Mouse (Mus musculus) embryonic stem cell, embryonic (primary cell): ENCODE measurements around the gene Kbtbd6.
"Not testable (repeated sequence)": the region's sequence is repeated elsewhere in the genome, so short reads cannot be mapped to it uniquely, and the experiment has no call there.

ENCODE experiments used
- CTCF ChIA-PET, 4 experiments: fragments of 300-600 bp in 2 of 4; fragments of 350-600 bp in 2 of 4; sonication (Branson Sonifier 250); formaldehyde crosslinking; loops; one replicate each; lab custom pipeline; 2022; ENCODE audit warnings: inconsistent platforms in 2 of 4; lab: Charles Lee
- POLR2A ChIA-PET, 4 experiments: fragments of 300-600 bp in 2 of 4; fragments of 350-600 bp in 2 of 4; sonication (Branson Sonifier 250); formaldehyde crosslinking; loops; one replicate each; lab custom pipeline; 2022; ENCODE audit warnings: antibody characterized with exemption in 4 of 4, inconsistent platforms in 1 of 4; lab: Charles Lee

The Kbtbd6 gene

DNA sequence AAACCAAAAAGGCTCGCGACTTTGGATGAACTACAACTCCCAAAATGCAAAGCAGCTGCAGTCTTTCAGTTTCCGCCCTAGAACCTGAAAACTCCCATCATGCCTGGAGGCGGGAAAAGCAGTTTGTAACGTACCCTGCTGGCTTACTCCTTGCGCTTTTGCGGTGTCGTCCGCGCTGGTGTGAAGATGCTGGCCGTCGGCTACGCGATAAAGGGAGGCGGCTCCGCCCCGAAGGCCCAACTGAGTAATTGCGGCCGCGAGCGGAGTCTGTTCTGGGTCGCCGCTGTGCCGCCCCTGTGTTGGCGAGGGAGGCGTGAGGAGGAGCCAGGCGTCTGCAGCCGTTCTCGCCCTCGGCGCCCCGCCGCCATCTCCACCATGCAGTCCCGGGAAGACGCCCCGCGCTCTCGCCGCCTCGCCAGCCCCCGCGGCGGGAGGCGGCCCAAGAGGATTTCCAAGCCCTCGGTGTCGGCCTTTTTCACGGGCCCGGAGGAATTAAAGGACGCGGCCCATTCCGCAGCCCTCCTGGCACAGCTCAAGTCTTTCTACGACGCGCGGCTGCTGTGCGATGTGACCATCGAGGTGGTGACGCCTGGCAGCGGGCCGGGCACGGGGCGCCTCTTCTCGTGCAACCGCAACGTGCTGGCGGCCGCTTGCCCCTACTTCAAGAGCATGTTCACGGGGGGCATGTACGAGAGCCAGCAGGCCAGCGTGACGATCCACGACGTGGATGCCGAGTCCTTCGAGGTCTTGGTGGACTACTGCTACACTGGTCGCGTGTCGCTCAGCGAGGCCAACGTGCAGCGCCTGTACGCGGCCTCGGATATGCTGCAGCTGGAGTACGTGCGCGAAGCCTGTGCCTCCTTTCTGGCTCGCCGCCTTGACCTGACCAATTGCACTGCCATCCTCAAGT lies at the start of gene Kbtbd6:
TSS of gene Kbtbd6 (plus strand) at position 155 of the 910 bp plus-strand sequence.
- ChIA-PET CTCF (interaction anchor here in 2 of 4 experiments (1.0 to 1.1 kb wide), 3 partner anchors 11 to 28 kb away, joined by 3 to 4 read pairs (median 3); no protein-coding TSS in a partner anchor), POLR2A (interaction anchor here (0.8 to 2.7 kb wide), 18 partner anchors 10 to 318 kb away, joined by 3 to 13 read pairs (median 4); partner anchors contain the start of genes Kbtbd7 (in 4 of the 4), Naa16 (in 2 of the 4) and Sugt1 (in 1 of the 4))

DNA sequence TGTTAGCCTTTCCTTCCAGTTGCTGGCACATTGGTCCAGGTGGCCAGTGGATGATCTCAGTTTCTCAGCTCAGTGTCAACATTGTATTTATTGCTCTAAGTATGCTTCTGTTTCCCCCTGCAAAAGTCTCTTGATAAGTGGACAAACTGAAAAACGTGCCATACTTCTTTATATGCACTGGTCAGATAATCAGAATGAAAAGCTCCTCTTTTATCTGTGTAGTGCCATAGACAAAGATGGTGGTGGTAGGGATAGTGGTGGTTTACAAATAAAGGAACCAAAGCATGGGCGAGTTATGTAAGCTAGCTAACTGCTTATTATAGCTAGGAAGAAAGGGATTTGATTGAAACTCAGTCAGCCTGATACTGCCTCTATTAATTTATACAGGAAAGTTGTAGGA lies 44.0 kb upstream of the Kbtbd6 start:
- POLR2A ChIA-PET, result interaction anchor here in 2 of 4 experiments (0.9 to 1.6 kb wide), 3 partner anchors 10 to 56 kb away, joined by 3 to 4 read pairs (median 3); partner anchors contain the start of genes Kbtbd7 (in 1 of the 2) and Mtrf1 (in 1 of the 2)
- CTCF ChIA-PET, result no interaction called here

DNA sequence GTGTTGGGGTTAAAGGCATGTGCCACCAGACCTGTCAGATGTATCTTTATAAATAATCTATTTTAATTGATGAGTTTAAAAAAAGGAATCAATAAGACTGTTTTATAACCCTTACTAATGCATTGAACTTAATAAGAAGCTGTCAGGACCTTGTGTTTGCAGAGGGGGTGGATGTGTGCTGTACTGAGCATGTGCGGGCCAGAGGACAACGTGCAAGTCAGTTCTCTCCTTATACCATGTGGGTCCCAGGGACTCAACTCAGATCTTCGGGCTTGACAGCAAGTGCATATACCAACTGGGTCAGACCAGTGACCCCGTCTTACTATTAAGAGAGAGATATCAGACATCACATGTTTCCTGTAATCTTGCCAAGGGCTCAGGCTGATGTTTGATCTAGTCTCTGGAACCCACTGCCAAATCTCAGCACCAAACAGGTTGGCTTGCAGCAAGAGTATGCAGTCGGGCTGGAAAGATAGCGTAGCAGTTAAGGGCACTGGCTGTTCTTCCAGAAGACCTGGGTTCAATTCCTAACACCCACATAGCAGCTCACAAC lies 42.3 kb upstream of the Kbtbd6 start:
- ChIA-PET CTCF (no interaction called here), POLR2A (interaction anchor here in 2 of 4 experiments (1.0 to 4.0 kb wide), 3 partner anchors 11 to 19 kb away, joined by 3 to 22 read pairs (median 4); partner anchors contain the start of genes Mtrf1 (in 1 of the 2) and Naa16 (in 1 of the 2))

DNA sequence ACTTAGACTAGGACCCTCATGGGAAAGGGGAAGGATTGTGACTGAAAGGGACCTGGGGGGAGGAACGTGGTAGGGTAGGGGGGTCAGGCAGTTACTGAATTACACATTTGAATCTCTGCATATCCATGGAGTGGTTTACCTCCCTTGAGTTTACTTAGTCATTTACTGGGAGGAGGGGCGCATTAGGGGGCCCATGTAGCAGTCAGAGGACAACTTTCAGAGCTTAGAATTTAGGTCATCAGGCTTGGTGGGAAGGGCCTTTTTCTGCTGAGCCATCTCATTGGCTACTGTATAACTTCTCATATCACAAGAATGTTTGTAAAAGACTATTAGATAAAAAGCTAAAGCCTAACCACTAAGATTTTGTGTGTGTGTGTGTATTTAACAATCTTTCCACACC lies 41.0 kb upstream of the Kbtbd6 start:
- CTCF ChIA-PET, result interaction anchor here in 1 of 4 experiments (1.2 kb wide), 1 partner anchor 21 kb away, joined by 7 read pairs; no protein-coding TSS in a partner anchor
- POLR2A ChIA-PET, result interaction anchor here in 2 of 4 experiments (0.6 to 4.0 kb wide), 8 partner anchors 10 to 70 kb away, joined by 3 to 22 read pairs (median 4); partner anchors contain the start of genes Kbtbd7 (in 2 of the 2), Mtrf1 (in 1 of the 2) and Naa16 (in 1 of the 2)

DNA sequence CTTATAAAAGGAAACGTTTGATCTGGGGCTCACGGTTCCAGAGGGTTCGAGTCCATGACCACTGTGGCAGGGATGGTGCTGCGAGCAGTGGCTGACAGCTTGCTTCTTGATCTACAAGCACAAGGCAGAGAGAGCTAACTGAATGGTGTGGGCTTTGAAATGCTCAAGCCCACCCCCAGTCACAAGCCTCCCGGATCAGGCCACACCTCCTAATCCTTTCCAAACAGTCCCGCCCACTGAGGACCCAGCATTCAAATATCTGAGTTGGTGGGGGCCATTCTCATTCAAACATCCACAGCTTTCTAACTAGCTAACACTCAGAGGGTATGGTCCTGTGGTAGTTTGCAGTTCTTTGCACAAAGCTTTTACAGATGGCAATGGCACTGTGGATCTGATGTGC lies 38.5 kb upstream of the Kbtbd6 start:
- ChIA-PET CTCF (interaction anchor here in 1 of 4 experiments (1.0 kb wide), 1 partner anchor 55 kb away, joined by 3 read pairs; no protein-coding TSS in a partner anchor), POLR2A (interaction anchor here in 2 of 4 experiments (1.0 to 4.0 kb wide), 6 partner anchors 11 to 174 kb away, joined by 3 to 22 read pairs (median 6); partner anchors contain the start of genes Kbtbd7 (in 1 of the 2), Mtrf1 (in 1 of the 2), Naa16 (in 1 of the 2) and Sugt1 (in 1 of the 2))

DNA sequence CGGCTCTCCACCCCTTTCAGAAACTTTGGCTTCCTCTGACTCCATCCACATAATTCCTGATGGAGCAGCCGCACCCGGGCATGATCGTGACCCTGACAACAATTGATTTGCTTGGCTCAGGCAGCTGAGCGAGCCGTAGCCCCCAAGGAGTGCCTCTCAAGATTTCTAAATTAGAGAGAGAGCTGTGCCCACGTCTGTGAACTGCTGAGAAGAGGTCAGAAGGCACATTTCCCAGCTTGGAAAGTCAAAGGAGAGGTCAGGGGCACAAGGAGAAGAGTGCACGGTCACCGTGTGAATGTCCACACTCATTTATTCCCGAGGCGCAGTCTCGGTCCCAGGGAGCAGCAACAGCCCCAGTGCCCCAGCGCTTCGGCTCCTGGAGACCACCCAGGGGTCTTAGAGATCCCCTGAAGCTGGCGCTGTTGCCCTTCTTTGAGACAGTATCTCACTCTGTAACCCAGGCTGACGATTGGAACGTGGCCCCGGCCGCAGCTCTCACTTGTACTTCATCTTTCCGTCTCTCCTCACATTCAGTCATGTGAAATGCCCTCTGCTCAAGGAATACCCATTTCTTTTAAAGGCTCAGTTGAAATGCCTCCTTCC lies 31.5 kb upstream of the Kbtbd6 start:
- ChIA-PET POLR2A (interaction anchor here in 1 of 4 experiments (0.6 to 2.2 kb wide), 6 partner anchors 10 to 90 kb away, joined by 3 to 11 read pairs (median 4); partner anchors contain the start of gene Naa16), CTCF (no interaction called here)

DNA sequence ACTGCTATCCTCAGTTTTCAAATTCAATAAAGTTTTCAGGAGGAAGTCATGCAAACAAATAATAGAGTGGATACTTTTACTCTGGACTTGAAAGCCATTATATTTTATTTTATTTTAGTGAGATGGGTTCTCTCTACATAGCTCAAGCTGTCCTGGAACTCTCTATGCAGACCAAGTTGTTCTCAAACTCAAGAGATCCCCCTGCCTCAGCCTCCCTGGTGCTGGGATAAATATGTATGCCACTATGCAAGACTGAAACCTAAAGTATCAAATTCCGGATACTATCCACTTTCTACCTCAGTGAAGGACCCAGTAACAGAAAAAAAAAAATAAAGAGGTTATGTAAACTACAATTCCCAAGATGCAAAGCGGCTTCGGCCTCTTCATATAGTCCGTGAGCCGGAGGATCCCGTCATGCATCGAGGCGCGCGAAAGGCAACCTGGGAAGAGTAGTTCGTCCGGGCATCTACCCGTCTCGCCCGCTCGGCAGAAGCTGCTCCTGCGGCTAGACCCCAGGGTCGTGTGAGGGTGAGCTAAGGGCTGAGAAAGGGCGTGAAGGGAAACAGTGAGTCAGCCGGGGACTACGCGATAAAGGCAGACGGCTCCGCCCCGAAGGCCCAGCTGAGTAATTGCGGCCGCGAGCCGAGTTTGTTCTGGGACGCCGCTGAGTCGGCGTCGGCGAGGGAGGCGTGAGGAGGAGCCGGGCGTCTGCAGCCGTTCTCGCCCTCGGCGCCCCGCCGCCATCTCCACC lies 25.5 kb upstream of the Kbtbd6 start, which contains the start of gene Kbtbd7:
TSS of gene Kbtbd7 (plus strand) at position 533 of the 751 bp plus-strand sequence.
- CTCF ChIA-PET, result interaction anchor here in 2 of 4 experiments (0.6 to 0.8 kb wide), 4 partner anchors 10 to 879 kb away, joined by 3 to 6 read pairs (median 4); partner anchors contain the start of gene Mtrf1 (in 1 of the 2)
- POLR2A ChIA-PET, result interaction anchor here (0.5 to 3.5 kb wide), 45 partner anchors 9 to 345 kb away, joined by 3 to 20 read pairs (median 4); partner anchors contain the start of genes Kbtbd6 (in 4 of the 4), Mtrf1 (in 2 of the 4), Sugt1 (in 2 of the 4) and Wbp4 (in 2 of the 4)

DNA sequence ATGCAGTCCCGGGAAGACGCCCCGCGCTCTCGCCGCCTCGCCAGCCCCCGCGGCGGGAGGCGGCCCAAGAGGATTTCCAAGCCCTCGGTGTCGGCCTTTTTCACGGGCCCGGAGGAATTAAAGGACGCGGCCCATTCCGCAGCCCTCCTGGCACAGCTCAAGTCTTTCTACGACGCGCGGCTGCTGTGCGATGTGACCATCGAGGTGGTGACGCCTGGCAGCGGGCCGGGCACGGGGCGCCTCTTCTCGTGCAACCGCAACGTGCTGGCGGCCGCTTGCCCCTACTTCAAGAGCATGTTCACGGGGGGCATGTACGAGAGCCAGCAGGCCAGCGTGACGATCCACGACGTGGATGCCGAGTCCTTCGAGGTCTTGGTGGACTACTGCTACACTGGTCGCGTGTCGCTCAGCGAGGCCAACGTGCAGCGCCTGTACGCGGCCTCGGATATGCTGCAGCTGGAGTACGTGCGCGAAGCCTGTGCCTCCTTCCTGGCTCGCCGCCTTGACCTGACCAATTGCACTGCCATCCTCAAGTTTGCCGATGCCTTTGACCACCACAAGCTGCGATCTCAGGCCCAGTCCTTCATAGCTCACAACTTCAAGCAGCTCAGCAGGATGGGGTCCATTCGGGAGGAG lies 24.8 kb upstream of the Kbtbd6 start:
- ChIA-PET POLR2A (interaction anchor here (0.5 to 3.5 kb wide), 43 partner anchors 10 to 344 kb away, joined by 3 to 20 read pairs (median 4); partner anchors contain the start of genes Kbtbd6 (in 4 of the 4), Mtrf1 (in 2 of the 4), Sugt1 (in 2 of the 4) and Wbp4 (in 2 of the 4)), CTCF (interaction anchor here in 2 of 4 experiments (0.6 to 0.8 kb wide), 3 partner anchors 11 to 880 kb away, joined by 3 to 6 read pairs (median 3); no protein-coding TSS in a partner anchor)

DNA sequence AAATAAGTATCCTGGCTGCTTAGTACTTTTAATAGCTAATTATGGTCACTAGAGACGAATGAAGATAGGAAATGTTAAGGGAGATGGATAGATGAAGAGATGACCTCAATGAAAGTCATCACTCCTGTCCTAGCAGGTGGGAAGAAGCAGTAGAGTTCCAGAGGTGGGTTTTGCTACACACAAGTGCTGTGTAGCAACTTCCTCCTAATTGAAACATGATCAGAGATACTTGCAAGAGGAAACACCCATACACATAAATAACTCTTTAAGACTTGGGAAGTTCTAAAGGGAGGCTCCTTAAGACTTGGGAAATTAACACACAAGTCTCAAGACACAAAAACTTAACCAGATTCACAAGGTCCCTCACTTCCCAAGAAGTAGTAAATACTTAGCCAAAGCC lies 17.6 kb upstream of the Kbtbd6 start:
- POLR2A ChIA-PET, result interaction anchor here in 1 of 4 experiments (0.7 to 1.9 kb wide), 2 partner anchors 16 to 17 kb away, joined by 3 to 5 read pairs; partner anchors contain the start of gene Kbtbd6
- CTCF ChIA-PET, result no interaction called here

DNA sequence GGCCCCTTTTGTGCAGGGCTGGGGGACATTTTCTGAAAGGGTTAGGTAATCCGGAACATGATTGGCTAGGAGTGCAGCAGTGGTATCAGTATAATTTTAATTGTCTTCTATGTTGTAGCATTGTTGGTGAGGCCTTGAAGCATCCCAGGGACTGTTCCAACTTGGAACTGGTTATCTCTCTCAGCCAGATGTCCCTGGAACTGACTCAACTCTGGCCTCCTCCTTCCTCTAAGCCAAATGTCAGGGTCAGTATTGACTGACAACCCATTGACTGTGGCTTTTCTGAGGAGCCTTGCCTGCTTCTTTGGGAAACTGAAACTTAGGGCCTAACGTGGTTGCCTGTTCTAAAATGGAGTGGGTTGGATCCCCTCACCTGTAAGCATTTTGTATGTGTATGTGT lies 11.0 kb upstream of the Kbtbd6 start:
- ChIA-PET CTCF (no interaction called here), POLR2A (interaction anchor here in 1 of 4 experiments (2.1 to 2.5 kb wide), 2 partner anchors 11 to 14 kb away, joined by 8 read pairs; partner anchors contain the start of genes Kbtbd6 and Kbtbd7)

DNA sequence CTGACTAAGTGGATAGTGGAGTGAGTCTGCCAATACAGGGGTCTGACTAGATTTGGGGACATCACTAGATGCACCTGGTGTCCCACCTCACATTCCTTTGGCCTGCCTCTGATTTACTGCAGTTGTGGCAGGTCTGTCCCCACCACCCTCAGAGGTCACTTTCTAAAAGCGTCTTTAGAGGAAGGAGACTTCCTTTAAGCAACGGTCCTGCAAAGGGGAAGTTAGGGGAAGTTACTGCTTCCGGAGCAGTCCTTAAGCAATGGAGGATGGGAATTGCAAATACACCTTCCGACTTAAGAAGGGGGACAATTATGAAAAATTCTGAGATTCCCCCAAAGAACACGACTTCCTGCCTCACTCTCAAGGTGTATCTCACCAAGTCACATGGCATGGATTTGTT lies 10.2 kb upstream of the Kbtbd6 start:
- POLR2A ChIA-PET, result interaction anchor here in 1 of 4 experiments (1.0 to 1.3 kb wide), 2 partner anchors 15 to 20 kb away, joined by 4 read pairs; partner anchors contain the start of gene Kbtbd7
- CTCF ChIA-PET, result no interaction called here

DNA sequence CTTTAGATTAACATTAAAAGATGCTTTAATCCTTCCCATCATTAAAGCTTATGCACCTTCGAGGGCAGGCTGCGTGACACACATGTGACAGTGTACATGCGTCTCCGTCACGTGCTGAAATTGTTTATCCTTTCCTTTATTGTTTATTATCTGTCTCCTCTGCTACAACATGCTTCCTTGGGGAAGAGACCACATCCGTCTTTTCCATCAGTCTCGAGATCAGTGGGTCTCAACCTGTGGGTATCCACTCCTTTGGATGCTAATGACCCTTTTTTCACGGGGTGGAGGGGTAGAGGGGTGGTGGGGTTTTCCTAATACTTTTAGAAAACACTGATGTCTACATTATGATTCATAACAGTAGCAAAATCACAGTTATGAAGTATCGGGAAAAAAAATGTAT lies 7.0 kb upstream of the Kbtbd6 start:
- POLR2A ChIA-PET, result interaction anchor here in 3 of 4 experiments (1.2 to 1.7 kb wide), 4 partner anchors 9 to 19 kb away, joined by 3 to 6 read pairs (median 4); partner anchors contain the start of gene Kbtbd7 (in 2 of the 3)

DNA sequence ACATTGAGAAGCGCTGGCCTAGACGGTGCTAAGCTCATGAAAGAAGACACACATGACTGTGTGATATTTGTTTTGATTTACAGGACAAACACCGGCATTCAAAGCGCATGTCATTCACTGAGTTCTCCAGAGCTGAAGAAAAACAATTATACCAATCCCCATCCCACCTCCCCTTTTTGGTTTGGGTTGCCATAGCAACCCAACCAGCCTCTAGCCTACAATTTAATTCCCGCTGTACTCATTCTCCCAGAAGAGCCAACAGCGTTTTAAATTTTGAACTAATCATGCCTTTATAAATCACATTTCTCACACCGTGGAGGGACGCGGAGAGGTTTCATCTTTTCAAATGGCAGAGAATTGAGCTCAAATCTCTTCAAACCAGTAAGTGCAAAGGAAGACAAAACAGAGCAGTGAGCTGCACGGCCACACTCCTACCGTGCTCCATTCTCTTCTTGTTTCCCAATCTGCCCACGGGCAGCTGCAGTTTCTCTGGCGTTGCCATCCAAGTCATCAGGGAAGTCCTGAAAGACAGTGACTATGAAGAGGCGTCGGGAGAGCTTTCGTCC lies 6.5 kb upstream of the Kbtbd6 start:
- CTCF ChIA-PET, result interaction anchor here in 2 of 4 experiments (0.6 to 1.0 kb wide), 2 partner anchors 117 to 245 kb away, joined by 3 read pairs; no protein-coding TSS in a partner anchor
- POLR2A ChIA-PET, result interaction anchor here in 3 of 4 experiments (0.8 to 1.7 kb wide), 5 partner anchors 8 to 19 kb away, joined by 3 to 6 read pairs (median 3); partner anchors contain the start of gene Kbtbd7 (in 2 of the 3)

More for the DNA sequence above, 7.0 kb upstream of the Kbtbd6 start:
- CTCF ChIA-PET, result interaction anchor here in 1 of 4 experiments (1.0 kb wide), 1 partner anchor 117 kb away, joined by 3 read pairs; no protein-coding TSS in a partner anchor

DNA sequence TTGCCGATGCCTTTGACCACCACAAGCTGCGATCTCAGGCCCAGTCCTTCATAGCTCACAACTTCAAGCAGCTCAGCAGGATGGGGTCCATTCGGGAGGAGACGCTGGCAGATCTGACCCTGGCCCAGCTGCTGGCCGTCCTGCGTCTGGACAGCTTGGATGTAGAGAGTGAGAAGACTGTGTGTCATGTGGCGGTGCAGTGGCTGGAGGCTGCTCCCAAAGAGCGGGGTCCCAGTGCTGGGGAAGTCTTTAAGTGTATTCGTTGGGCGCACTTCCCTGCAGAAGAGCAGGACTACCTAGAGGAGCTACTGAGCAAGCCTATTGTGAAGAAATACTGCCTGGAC lies 928 bp downstream of the Kbtbd6 start:
- CTCF ChIA-PET, result not testable (repeated sequence)
- POLR2A ChIA-PET, result interaction anchor here in 2 of 4 experiments (1.2 to 2.3 kb wide), 5 partner anchors 8 to 26 kb away, joined by 3 to 12 read pairs (median 4); partner anchors contain the start of gene Kbtbd7 (in 2 of the 2)

DNA sequence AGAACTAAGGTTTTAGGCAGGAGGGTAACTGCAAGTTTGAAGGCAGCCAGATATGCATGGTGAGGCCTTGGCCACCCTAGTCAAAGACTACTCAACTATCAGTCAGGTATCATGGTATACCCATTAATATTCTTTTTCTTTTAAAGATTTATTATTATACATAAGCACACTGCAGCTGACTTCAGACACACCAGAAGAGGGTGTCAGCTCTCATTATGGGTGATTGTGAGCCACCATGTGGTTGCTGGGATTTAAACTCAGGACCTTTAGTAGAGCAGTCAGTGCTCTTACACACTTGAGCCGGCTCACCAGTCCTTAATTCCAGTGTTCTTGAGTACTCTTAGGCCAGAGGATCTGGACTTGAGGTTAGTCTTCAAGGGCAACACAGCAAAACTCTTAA lies 8.8 kb downstream of the Kbtbd6 start:
- CTCF ChIA-PET, result no interaction called here
- POLR2A ChIA-PET, result interaction anchor here in 2 of 4 experiments (0.8 to 1.2 kb wide), 6 partner anchors 18 to 153 kb away, joined by 3 to 7 read pairs (median 4); partner anchors contain the start of genes Naa16 (in 2 of the 2) and Wbp4 (in 1 of the 2)
